Mouse (Mus musculus): ENCODE results near the gene Fbxl17.

Fbxl17 gene

DNA sequence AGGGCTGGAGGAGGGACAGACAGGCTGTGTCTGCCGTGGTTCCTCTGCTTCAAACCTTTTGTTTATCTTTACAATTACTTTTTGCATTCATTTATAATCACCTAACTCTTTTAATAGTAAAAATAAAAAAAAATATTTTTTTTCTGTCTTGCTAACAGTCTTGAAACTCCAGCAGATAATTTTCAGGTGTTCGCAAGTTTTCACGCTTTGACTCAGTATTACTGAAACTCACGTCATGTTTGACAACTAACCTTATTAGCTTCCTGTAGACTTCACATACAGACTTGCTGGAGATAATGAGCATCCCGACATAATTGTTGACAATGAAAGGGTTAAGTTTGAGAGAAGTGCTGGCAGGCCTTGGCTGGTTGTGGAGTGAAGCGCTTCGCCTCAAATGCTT is 340.6 kb downstream of the Fbxl17 start:
- no peak for DNase-seq

DNA sequence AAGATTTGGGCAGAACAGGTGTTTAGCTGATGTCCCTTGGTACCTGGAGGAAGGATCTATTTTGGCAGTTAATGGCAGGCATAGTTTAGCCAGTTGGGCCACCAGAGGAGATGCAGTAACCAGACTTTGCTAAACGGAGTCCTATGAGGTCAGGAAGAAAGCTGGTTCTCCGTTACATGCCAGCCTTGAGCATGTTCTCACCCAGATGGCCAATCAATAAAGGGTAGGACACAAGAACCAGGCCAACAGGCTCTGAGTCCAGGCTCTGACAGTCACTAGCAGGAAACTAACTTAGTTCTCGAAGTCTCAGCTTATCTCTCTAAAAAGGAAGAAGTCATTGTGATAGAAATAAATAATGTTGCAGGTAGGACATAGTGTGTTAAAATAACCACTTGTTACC is 341.4 kb downstream of the Fbxl17 start:
- DNase-seq: no peak

DNA sequence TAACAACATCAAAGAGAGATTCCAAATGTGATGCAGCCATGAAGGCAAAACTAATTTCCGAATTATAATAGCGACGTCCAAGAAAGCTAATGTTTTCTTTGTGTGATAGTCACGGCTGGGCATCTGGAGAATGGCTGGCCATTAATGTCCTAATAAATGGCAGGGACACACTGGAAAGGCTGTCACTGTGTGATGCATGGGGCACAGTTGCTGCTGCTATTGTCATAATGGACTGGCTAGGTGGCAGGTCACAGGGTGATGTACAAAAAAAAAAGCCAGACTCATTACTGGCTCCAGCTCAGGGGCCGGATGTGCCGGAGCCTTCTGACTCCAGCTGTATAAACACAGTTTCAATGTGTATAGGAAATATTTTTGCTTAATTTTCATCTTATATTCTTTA is 341.9 kb downstream of the Fbxl17 start:
- no peak for DNase-seq

DNA sequence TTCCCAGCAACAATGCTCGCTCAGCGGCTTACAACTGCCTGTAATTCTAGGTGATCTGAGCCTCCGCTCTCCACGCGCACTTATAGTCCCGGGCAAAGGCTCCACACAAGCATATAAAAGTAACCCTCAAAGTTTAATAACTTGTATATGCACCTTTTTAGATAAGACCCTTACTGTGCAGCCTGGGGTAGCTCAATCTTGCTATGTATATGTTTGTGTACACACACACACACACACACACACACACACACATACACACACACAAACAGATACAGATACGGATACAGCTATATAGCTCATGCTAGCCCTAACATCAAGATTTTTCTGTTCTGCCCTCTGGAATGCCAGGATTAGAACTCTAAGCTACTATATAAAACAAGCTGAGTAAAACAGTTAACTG is 342.8 kb downstream of the Fbxl17 start:
- DNase-seq: no peak

DNA sequence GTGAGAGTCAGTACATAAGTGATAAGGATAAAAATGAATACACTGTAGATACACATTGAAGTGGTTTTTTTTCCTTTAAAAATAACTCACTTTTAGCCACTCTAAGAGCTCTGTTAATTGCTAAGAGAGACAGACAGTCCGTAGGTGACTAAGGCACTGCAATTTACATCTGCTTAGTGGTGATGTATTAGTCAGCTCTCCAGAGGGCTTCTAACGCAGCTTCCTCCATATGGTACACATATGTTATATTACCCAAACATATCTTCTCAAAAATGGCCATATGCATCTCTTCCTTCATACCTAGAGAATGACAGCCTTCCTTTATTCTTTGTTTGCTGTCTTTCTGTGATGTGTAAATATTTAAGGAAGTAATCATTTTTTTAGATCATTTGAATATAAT is 353.3 kb downstream of the Fbxl17 start:
- no peak for DNase-seq

DNA sequence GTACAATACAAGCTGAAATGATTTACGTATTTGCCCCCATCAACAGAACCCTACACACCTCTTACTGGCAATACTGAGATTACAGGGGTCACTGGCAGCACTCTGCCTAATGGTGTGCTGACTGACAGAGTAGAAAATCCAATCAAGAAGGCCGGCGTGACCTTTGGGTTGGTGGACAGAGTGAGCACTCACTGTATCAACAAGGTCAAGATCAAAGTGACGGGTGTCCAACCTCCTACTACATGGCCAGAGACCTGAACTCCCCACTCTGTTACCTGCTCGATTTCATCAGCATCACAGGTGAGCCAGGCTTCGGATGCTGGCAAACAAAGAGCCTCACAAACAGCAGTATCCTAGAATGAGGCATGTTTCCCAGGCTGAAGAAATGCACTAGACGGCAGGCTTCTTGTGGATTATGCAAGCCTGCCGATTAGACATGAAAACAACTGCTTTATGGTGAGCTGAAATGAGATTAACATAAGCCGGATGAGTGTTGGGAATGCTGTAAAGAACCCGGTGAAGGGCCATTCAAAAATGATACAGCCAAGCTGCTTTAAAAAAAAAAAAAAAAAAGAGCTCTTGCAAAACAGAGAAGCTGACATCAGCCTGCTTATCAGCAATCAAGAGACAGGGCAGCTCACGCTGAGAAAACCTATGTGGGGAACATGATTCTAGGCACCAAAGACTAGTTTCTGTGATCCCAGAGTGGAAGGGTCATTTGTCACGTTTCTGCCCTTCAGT is 353.9 kb downstream of the Fbxl17 start:
- DNase-seq: no peak

DNA sequence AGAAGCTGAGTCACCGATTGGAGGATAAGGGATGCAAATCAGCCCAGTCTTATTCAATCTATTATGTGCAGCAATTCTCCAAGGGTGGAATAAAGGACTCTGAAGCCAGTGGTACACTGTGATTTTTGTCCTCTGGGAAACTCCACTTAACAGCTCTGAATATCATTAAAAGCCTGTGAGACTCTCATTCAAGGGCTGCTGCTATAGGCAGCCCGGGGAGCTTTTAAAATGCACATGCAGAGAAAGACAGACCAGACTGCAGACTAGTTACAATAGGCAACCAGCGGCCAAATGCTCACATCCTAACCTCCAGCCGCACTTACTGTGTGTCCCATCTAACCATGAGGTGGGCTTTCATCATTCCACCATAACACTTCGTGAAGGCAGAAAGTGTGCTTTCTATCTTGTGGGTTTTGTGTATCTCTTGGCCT is 354.5 kb downstream of the Fbxl17 start:
- DNase-seq: no peak

DNA sequence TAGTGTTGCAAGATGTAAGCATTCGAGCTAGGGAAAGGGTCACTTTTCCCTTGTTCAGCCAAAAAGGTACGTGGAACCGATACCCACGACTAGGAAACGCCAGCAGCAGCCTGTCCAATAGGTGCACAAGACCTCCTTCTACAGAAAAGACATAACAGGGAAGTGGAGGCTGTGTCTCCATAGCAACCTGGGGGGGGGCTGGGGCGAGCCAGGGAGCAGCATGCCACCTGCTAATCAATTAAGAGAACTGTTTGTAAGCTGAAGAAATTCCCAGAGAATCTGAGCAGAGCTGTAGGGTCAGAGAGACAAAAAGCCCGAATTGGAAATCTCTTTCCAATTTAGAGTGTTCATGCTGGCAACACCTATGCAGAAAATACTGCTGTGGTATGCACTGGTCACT is 356.0 kb downstream of the Fbxl17 start:
- no peak for DNase-seq

DNA sequence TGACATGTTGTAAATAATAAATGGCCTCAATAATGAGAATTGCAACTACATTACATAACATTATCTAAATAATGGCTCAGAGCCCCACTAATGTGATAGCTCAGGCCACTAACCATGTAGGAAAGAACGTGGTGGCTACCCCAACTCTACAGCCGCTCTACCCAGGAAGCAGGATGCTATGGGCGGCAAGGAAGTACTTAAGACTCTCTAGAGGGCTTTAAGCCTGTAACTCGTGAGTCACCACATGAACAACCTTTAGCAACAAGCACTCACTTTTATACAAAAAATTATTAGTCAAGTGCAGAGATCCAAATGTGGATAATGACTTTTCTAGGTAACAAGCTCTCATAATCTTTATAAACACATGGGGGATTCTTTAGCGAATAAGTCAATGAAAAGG is 365.0 kb downstream of the Fbxl17 start:
- DNase-seq: no peak

DNA sequence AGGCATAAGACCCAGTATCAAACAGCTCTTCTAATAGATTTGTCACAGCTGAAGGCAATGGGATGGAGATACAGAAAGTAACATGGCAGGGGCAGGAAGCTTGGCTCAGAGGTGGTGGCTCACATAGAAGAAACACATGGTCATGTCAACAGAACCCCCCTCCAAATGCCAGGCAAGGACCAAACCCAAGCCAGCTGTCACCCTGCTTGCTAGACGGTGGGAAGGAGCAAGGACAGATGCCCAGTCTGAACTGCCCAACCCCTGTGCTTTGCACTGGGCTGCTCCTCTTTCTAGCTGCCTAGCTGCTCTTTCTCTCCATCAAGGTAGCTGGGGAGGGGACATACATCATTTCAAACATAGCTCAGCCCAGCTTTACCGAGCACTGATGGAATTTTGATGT is 377.4 kb downstream of the Fbxl17 start:
- DNase-seq: no peak

DNA sequence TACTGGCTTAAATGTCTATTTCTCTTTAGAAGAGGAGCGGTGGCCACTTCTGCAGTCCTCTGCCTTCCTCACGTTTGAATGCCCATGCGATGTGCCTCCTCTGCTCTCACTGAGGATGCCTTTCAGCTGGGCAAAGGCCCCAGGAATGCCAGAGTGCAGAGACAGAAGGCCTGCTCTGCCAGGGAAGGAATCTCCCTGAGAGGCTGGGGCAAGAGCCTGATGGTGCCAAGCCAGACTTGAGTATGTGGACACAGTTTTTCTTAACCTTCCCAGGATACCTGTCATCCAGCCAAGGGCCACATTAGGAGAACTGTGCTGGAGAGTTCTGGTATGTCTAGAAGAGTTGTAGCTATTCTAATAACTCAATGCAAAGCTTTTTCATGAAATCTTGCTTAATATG is 380.1 kb downstream of the Fbxl17 start:
- DNase-seq: no peak

DNA sequence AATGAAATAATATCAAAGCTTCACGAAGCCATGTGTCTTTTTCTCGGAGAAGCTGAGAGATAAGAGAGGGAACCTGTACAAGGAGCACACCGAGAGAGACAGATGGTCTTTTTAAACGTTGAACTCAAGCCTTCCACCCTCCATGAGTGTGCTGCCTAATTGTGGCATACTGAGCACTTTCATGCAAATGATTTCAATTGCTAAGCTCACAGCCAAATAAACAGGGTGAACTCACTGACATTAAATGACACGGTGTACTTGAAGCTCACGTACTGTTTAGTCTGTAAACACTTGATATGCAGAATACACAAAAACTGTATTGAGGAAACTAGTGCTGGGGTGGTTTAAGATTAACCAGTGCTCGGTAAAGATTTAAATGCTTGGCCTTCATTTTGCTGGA is 380.7 kb downstream of the Fbxl17 start:
- DNase-seq: no peak

DNA sequence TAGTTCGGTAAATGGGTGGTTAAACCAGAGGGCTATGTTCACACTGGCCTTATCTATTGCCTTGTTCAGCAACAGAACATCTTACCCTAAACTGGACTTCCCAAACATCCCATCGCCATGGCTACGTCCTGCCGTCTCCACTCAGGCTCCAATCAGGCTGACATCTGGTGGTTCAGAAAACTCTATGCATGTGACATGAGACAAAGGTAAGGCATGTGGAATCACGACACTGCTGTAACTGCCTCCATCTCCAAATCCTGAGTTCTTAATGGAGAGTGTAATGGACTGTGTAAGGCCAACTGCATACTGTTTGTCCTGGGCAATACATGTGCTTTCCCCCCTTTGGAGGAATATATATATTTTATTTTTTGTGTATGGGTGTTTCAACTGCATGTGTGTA is 382.7 kb downstream of the Fbxl17 start:
- no peak for DNase-seq

DNA sequence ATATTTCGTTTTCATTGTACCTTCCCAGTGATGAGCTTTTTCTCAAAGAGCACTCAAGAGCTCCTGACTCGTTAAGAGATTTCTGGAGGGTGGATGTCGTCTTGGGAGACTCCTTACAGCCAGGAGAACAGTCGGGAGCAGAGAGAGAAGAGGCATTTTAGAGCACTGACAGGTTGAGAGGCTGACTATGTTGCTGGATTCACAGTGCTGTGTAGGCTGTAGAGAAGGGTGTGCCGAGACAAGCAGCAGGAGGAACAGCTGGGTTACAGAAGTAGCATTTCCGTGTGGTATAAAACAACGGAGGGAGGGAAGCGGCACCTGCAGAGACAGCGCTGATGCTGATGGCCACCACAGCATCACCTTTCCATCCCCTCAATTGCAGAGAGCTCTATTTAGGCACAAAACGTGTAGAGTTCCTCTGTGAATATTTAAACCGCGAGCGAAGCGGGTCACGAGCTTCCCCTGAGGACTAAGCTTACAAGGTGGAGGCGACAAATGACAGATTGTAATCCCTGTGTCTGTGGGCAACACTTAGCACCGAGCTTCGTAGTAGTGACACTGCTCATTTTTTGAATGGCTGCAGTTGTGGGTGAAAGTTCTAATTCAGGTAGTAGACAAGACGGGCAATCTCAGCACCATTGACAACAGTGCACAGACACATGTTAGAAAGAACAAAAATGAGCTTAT is 385.3 kb downstream of the Fbxl17 start:
- DNase-seq: no peak

DNA sequence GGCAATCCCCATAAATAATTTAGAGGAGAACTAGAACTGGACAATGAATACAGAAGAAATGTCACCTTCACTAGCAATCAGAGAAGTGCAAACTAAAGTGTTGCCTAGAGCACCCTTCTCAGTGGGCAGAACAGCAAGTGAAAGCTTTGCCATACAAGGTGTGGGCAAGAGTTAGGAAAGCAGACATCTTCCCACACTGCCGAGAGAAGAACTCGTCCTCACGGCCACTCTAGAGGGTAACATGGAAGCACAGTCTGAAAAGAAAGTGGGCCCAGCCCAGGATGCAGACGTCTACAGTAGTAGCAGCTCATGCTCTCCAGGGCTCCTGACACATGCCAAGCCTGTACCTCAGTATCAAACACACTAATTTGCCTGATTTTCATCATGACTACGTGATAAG is 387.0 kb downstream of the Fbxl17 start:
- no peak for DNase-seq

DNA sequence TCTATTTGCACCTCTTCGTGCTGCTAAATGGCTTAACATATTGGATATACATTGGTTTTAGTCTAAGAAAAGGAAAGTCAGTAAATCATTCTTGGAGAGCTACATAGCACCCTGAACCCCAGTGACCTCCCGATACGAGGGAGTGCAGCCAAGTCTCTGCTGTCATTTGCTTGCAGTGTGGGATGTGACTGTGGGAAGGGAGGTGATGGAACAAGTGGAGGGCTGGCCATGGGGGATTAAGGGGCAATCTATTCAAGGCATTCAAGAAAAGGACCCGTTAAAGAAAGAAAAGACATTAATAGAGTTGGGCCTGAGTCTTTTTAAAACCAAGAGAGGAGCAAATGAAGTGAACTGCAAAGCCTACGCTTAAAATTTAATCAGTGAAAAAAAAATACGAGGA is 388.8 kb downstream of the Fbxl17 start:
- DNase-seq: no peak

DNA sequence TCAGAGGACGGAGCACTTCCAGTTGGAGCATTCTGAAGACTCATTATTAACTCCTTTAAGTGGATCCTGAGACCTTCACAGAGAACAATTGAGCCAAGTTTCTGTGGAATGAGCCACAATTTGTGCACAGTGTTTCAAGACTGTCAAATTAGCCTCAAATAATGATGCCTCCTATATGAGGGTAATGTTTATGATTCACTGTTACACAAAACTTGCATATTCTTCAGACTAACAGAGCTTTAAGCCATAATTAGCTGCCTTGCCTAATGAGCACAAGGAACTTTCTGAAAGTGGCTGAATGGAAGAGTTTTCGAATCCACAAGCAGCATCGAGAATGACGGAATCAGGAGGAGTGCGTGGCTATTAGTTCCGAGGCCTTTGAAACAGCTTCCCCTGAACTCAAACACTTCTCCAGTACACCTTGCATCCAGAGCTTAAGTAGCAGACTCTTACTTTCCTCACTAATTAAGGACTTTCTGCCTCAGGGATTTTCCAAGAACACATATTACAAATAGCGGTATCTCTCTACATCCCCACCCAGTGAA is 389.5 kb downstream of the Fbxl17 start:
- DNase-seq: no peak

DNA sequence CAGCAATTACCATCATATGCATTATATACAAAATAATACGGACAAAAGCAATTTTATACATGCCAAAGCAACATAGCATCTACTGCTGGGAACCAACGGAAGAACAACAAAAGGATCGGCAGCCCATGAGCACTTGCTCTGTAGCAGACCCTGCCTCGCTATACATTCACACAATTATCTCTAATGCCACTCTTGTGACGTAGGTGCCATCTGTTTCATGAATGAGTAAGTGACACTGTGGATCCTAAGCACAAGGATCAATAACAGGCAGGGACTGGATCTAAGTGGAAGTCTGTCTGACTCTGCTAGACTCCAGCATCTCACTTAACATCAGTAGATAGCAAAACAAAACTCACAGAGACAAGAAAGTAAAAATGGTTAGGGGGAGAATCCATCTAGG is 391.8 kb downstream of the Fbxl17 start:
- DNase-seq: no peak

DNA sequence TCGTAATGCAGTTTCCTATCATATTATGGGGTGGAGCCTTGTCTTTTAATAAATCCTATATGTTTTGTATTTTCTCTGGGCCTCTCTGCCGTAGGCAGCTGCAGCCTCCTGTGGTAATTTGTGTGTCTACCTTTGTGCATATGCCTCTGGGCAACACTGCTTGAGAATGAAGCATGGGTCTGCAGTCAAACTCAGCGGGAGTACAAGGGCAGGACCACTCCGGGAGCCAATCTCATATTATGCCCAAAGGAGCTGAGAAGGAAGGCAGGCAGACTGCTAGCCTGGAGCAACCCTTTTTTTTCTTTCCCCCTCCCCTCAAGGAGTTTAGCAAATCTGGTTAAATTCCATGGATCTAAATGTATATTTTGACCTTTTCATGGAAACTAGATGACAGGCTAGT is 392.3 kb downstream of the Fbxl17 start:
- no peak for DNase-seq

DNA sequence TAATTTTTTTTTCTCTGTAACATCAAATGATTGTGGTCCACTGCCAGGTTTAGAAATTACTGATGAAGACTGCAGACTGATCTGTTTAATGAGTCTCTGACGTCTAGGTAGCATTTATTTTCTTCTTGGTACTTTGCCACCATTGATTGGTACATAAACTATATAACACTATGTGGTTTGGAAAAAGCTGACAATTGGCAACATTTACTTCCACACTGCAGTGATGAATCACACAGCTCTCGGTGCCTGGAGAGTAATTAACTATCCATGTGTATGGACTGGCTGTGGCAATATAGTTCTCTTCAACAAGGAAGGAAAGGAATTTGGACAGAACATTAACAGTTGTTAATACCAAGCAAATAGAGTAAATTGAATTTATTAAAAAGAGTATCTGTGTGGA is 404.3 kb downstream of the Fbxl17 start:
- DNase-seq: no peak

DNA sequence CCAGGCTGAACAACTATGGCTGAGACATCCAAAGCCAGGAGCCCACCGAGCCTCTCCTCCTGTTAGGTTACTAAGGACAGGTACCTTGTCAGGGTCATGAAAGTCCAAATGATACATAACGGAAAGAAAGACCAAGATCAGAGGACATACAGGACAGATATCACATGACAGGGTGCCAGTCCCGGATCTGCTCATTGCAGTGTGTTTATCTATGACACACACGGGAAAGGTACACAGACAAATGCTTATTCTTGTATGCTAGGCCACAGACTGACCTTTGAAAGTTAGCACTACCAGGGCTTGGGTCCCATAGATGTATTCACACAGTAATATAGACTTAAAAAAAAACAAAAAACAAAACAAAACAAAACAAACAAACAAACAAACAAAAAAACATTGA is 404.8 kb downstream of the Fbxl17 start:
- DNase-seq: no peak

DNA sequence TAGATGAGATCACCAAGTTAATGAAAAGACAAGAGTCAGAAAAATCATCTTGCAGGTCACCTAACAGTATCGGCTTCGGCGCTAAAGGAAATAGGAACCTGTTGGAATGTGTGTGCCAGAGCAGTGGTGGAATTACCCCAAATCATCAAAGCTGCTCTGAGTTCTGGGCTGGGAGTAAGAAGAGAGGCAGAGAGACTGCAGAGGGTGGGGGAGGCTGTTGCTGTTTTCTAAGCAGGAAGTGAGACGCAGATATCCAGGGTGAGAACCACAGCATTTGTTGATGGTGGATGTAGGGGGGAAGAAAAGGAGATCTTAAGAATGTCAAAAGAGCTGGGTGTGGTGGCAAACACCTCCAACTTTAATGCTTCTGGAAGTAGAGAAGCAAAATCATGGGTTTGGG is 406.6 kb downstream of the Fbxl17 start:
- no peak for DNase-seq

DNA sequence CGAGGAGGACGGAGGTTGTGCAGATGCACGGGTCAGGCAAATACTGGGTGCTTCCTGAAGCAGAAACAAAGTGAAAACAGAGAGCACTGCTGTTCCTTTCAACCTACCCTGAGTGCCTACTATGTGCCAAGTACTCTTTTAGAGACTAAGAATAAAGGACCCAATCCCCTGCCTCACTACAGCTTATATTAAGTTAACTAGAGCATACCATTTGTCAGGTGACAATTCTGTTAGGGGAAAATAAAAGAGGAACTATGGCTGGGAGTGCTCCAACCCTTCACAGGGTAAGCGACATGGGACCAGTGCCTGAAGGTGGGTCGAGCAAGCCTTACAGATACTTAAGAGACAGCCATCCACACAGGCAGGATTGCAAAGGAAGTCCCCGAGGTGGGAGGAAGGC is 407.0 kb downstream of the Fbxl17 start:
- DNase-seq: no peak

DNA sequence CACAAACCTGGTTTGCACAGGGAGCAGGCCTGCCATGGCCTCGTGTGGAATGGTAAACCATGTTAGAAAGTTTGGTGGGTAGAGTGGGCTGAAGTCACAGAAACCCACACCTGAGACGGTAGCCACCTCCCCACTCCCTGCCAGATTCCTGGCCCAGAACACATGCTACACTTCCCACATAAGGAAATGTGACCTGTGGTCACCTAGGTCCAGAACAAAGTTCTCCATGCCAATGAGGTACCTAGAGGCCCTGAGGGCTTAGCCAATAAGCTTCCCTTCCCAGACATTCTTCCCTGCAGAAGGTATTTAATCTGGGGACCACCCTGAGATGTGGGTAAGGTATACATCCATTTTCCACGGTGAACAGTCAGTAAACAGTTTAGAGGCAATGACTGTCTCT is 409.7 kb downstream of the Fbxl17 start:
- DNase-seq: no peak

DNA sequence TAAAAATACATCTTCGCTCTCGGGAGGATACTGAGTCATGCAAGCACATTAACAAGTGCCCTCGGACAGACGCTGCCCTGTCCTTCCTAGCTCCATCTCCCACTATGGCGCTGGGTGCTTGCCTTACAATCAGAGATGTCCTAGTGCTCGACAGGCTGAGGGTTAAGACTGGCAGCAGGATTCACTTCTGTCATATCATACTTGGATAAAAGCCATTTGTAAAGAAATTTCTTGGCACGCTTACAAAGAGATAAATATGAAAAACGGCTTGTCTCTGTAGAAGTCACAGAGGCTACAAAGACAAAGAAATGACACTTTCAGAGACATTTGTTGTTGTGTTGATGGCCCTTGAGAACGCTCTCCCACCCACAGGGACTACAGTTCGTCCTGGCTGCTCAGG is 412.6 kb downstream of the Fbxl17 start:
- DNase-seq: no peak

Measured in thymus, postnatal 25 days (tissue).